Mouse (Mus musculus) spleen, postnatal 4 days (tissue): ENCODE data around the gene Dnase2b.

ENCODE experiments used
- DNase-seq, 2 experiments: peaks; one replicate each; pipeline ENCODE4 v3.0.0; 2022; ENCODE audit warnings: low spot score in 2 of 2

Dnase2b gene

GRCm38 (mm10) chr3:146570148-146570782 is 45.1 kb downstream of the Dnase2b start, which contains the start of gene Uox:
Uox (plus strand) TSS chr3:146570426.
- DNase-seq = no peak

- no peak for DNase-seq
Measured at GRCm38 (mm10) chr3:146569594-146569993, 45.8 kb downstream of the Dnase2b start.

- DNase-seq = no peak
Measured at GRCm38 (mm10) chr3:146567884-146568530, 47.4 kb downstream of the Dnase2b start.

GRCm38 (mm10) chr3:146567366-146567765 is 48.0 kb downstream of the Dnase2b start:
- DNase-seq = no peak

- no peak for DNase-seq
Measured at GRCm38 (mm10) chr3:146565065-146565411, 50.4 kb downstream of the Dnase2b start.

- DNase-seq = peak; percentile 56 to 85
Measured at GRCm38 (mm10) chr3:146564268-146565064, 50.9 kb downstream of the Dnase2b start.

GRCm38 (mm10) chr3:146562936-146563335 is 52.5 kb downstream of the Dnase2b start:
- DNase-seq = no peak

- no peak for DNase-seq
Measured at GRCm38 (mm10) chr3:146557507-146557906, 57.9 kb downstream of the Dnase2b start.

- DNase-seq = no peak
Measured at GRCm38 (mm10) chr3:146556567-146556966, 58.8 kb downstream of the Dnase2b start.

- no peak for DNase-seq
Measured at GRCm38 (mm10) chr3:146554816-146555215, 60.6 kb downstream of the Dnase2b start.

GRCm38 (mm10) chr3:146543632-146544031 is 71.8 kb downstream of the Dnase2b start:
- DNase-seq = no peak

- no peak for DNase-seq
Measured at GRCm38 (mm10) chr3:146540521-146541273, 74.7 kb downstream of the Dnase2b start.

GRCm38 (mm10) chr3:146534986-146535385 is 80.4 kb downstream of the Dnase2b start:
- no peak for DNase-seq
